Mouse (Mus musculus) layer of hippocampus, postnatal 14 days (tissue): ENCODE data around the gene Mcfd2. TPM values are rescaled to one million over a fixed set of nuclear protein-coding genes. Genes with fewer than 3 reads are reported as not detected.
A peak's percentile ranks its signal among the peaks of the same experiment; 100 is the strongest.

Experiments
- DNase-seq, 2 experiments: peaks; one replicate each; pipeline ENCODE4 v3.0.0; 2021 to 2022; ENCODE audit warnings: low spot score in 2 of 2, mixed read lengths in 1 of 2
- total RNA-seq, 2 experiments: library from RNA; stranded (reverse); gene quantifications; 2 replicates each; pipeline ENCODE4 v1.2.3; 2021

Gene Mcfd2
- total RNA-seq, 2 experiments from 2014 or later = 36.9 to 45.0 TPM

GRCm38 (mm10) chr17:87246103-87246502 is 19.6 kb downstream of the Mcfd2 start:
- no peak for DNase-seq

- DNase-seq = no peak
These were observed 27.9 kb downstream of the Mcfd2 start for GRCm38 (mm10) chr17:87237826-87238225.

- no peak for DNase-seq
These were observed 28.7 kb downstream of the Mcfd2 start for GRCm38 (mm10) chr17:87236725-87237650.

GRCm38 (mm10) chr17:87235019-87235418 is 30.7 kb downstream of the Mcfd2 start:
- DNase-seq = no peak

- DNase-seq = no peak
These were observed 37.9 kb downstream of the Mcfd2 start for GRCm38 (mm10) chr17:87227878-87228277.

- DNase-seq = peak in 1 of 2 experiments; percentile 31
These were observed 39.6 kb downstream of the Mcfd2 start for GRCm38 (mm10) chr17:87226079-87226640.

GRCm38 (mm10) chr17:87225384-87225783 is 40.4 kb downstream of the Mcfd2 start:
- DNase-seq = no peak

- no peak for DNase-seq
These were observed 41.3 kb downstream of the Mcfd2 start for GRCm38 (mm10) chr17:87224461-87224860.

- no peak for DNase-seq
These were observed 46.3 kb downstream of the Mcfd2 start for GRCm38 (mm10) chr17:87219456-87219855.

GRCm38 (mm10) chr17:87214523-87214922 is 51.2 kb downstream of the Mcfd2 start:
- DNase-seq = no peak

- DNase-seq = no peak
These were observed 55.2 kb downstream of the Mcfd2 start for GRCm38 (mm10) chr17:87210525-87210924.

GRCm38 (mm10) chr17:87206885-87207284 is 58.9 kb downstream of the Mcfd2 start:
- no peak for DNase-seq

Other genes with a start within 250 kb of the Mcfd2 start
- gene Pigf, start 240.5 kb downstream of the Mcfd2 start, total RNA-seq = 10 to 100 TPM; 18.2 TPM
- 10 to 100 TPM; 52.7 to 53.0 TPM for gene Cript, start 240.4 kb downstream of the Mcfd2 start, total RNA-seq
- gene Socs5, start 158.3 kb downstream of the Mcfd2 start, total RNA-seq = 10 to 100 TPM; 66.3 to 67.8 TPM
- gene Ttc7, start 17.0 kb upstream of the Mcfd2 start, total RNA-seq = 1 to 10 TPM; 6.8 to 6.9 TPM
- not detected for gene Stpg4, start 161.8 kb upstream of the Mcfd2 start, total RNA-seq
- 1,000 to 10,000 TPM; 2,088 to 2,105 TPM for gene Calm2, start 181.0 kb upstream of the Mcfd2 start, total RNA-seq